Mouse (Mus musculus) myocyte (in vitro differentiated cells): Measurements from ENCODE around the gene Pcnx3. TPM values are rescaled to one million over a fixed set of nuclear protein-coding genes. Genes with fewer than 3 reads are reported as not detected.
A peak's percentile ranks its signal among the peaks of the same experiment; 100 is the strongest.

Source experiments
- H3K27me3 ChIP-seq: one replicate; pipeline ENCODE4 v1.6.1; 2011; ENCODE audit not compliant: control insufficient read depth, insufficient read depth, insufficient read length
- H3K36me3 ChIP-seq: one replicate; pipeline ENCODE4 v1.6.1; 2011; ENCODE audit not compliant: control insufficient read depth, insufficient read depth
- H3K4me2 ChIP-seq: one replicate; pipeline ENCODE4 v1.6.1; 2011; ENCODE audit warnings: low read depth, control low read depth
- H3K4me3 ChIP-seq: one replicate; pipeline ENCODE4 v1.5.1; 2011; ENCODE audit warnings: mild to moderate bottlenecking, control low read depth, moderate library complexity
- H3K79me2 ChIP-seq: one replicate; pipeline ENCODE4 v1.6.1; 2011; ENCODE audit not compliant: control insufficient read depth, insufficient read depth
- H3ac ChIP-seq: one replicate; pipeline ENCODE4 v1.6.1; 2011; ENCODE audit not compliant: control insufficient read depth, insufficient read length
- CEBPB ChIP-seq: IDR thresholded peaks from 2 replicates; pipeline ENCODE4 v1.6.1; 2011; ENCODE audit warnings: mild to moderate bottlenecking, moderate library complexity; ENCODE audit not compliant: poor library complexity, insufficient read depth, severe bottlenecking
- E2F4 ChIP-seq: IDR thresholded peaks from one replicate; pipeline ENCODE4 v1.6.1; 2011; ENCODE audit warnings: mild to moderate bottlenecking, control low read depth, moderate library complexity; ENCODE audit not compliant: insufficient read depth
- MAX ChIP-seq: IDR thresholded peaks from one replicate; pipeline ENCODE4 v1.6.1; 2011; ENCODE audit warnings: low read depth, mild to moderate bottlenecking, control low read depth
- MYOD1 ChIP-seq, 3 experiments: IDR thresholded peaks; one replicate each; pipeline ENCODE4 v1.6.1; 2011; ENCODE audit warnings: control low read depth in 2 of 3, low read depth in 2 of 3, mild to moderate bottlenecking in 2 of 3, moderate library complexity in 1 of 3; ENCODE audit not compliant: insufficient read length in 2 of 3, control insufficient read depth in 1 of 3
- MYOG ChIP-seq, 3 experiments: IDR thresholded peaks; one replicate each; pipeline ENCODE4 v1.6.1; 2011; ENCODE audit warnings: control low read depth in 2 of 3, low read depth in 2 of 3, mild to moderate bottlenecking in 2 of 3; ENCODE audit not compliant: insufficient read length in 2 of 3, control insufficient read depth in 1 of 3, insufficient read depth in 1 of 3
- POLR2A ChIP-seq: IDR thresholded peaks from one replicate; pipeline ENCODE4 v1.6.1; 2011; ENCODE audit warnings: low read depth, mild to moderate bottlenecking, control low read depth, moderate library complexity; ENCODE audit not compliant: insufficient read length
- POLR2AphosphoS2 ChIP-seq: IDR thresholded peaks from one replicate; pipeline ENCODE4 v1.6.1; 2011; ENCODE audit warnings: low read depth, control low read depth; ENCODE audit not compliant: insufficient read length
- REST ChIP-seq: IDR thresholded peaks from one replicate; pipeline ENCODE4 v1.6.1; 2011; ENCODE audit warnings: mild to moderate bottlenecking, control low read depth, moderate library complexity; ENCODE audit not compliant: insufficient read depth, insufficient read length
- SRF ChIP-seq: IDR thresholded peaks from one replicate; pipeline ENCODE4 v1.6.1; 2011; ENCODE audit warnings: low read depth; ENCODE audit not compliant: control insufficient read depth, insufficient read length
- TCF12 ChIP-seq: IDR thresholded peaks from one replicate; pipeline ENCODE4 v1.6.1; 2011; ENCODE audit warnings: mild to moderate bottlenecking, control low read depth; ENCODE audit not compliant: poor library complexity, insufficient read depth, severe bottlenecking
- TCF3 ChIP-seq: IDR thresholded peaks from one replicate; pipeline ENCODE4 v1.6.1; 2011; ENCODE audit warnings: low read depth, control low read depth; ENCODE audit not compliant: insufficient read length
- USF1 ChIP-seq: IDR thresholded peaks from one replicate; pipeline ENCODE4 v1.6.1; 2011; ENCODE audit warnings: low read depth, mild to moderate bottlenecking, control low read depth, moderate library complexity
- polyA plus RNA-seq: library from polyadenylated mRNA; unstranded; fragments of >200 nt; fragmentation: generic; extraction: Trizol; gene quantifications from one replicate; pipeline ENCODE4 v1.2.1, GENCODE M21; 2012; ENCODE audit warnings: missing spikeins

The Pcnx3 gene
- polyA plus RNA-seq = 34.9 TPM

DNA sequence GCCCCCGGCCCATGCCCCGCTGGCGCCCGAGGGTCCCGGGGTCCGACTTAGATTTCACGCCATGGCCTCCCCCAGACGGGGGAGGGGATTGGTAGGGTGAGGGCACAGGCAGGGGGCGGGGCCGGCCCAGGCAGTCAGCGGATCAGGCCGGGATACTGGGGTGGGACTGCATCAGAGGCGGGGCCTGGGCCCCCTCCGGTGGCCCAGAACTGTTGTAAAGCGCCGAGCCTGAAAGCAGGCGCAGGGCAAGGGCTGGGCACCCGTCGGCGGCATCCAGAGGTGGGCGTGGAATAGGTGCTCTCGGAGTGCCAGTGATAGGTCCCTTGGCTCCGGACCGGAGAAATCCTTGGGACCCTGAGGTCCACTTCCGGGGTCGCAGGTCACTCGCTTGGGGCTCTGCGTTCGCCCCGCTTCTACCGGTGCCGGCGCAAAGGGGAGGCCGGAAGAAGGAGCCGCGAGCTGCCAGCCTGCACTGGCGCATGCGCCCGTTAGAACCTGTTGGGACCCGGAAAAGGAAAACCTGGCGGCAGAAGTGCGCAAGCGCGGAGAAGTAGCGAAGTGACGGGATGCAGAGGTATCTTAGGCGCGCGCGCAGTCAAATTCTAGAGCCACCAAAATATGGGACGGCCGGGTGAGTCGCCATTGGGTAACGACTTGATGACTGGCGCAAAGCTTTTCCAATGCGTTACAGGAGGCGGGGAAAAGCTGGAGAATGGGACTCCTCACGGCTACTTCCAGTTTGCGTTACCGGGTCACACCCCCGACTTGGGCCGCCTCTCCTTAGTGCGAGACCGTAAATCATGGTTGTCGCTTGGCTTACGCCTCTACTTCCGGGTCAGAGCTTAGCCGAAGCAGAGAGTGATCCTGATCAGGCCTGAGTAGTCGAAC lies at the start of gene Pcnx3, which contains the start of gene Map3k11:
Gene Pcnx3, minus strand, starts transcription at position 709 of the 888 bp plus-strand sequence.
Gene Map3k11, plus strand, starts transcription at position 543 of the 888 bp plus-strand sequence.
- Histone ChIP-seq H3K79me2 (peaks cover 43% of the 10 kb centered on the region), H3K36me3 (no peaks in the 10 kb centered on the region), H3ac (peak within 1 kb of the TSS; percentile 73), H3K27me3 (no peaks in the 10 kb centered on the region), H3K4me3 (peak within 1 kb of the TSS; percentile 94), H3K4me2 (peak within 1 kb of the TSS; percentile 96)
- TF ChIP-seq POLR2AphosphoS2 = peak; percentile 66
- TF ChIP-seq MYOD1 (IDR thresholded peaks at IDR 0.05; ENCODE audit: control insufficient read depth in 1 of 3, insufficient read length in 2 of 3, low read depth in 2 of 3) = no peak
- peak; percentile 54 for TF ChIP-seq E2F4
- peak; percentile 35 for TF ChIP-seq MAX
- no peak for TF ChIP-seq TCF12
- TF ChIP-seq SRF = peak; percentile 74
- peak; percentile 65 for TF ChIP-seq POLR2A
- TF ChIP-seq CEBPB = no peak
- TF ChIP-seq REST = no peak

DNA sequence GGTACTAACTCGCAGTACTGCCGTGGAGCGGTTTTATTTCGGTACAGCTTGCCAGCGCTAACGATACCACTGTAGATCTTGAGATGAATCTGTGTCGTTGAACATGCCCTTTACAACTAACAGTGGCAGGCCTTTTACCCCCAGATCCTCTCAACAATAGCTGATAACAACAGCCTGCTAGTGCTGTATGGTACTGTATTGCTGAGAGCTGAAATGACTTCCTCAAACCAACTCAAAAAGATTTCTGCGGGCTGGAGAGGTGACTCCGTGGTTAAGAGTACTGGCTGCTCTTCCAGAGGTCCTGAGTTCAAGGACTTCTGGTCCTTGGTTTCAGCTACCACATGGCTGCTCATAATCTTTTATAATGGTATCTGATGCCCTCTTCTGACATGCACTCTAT lies 45.6 kb upstream of the Pcnx3 start:
- Histone ChIP-seq H3K27me3 (peaks cover 9% of the 10 kb centered on the region), H3K79me2 (peaks cover 10% of the 10 kb centered on the region), H3K36me3 (no peaks in the 10 kb centered on the region), H3K4me3 (no peak overlapping the region), H3ac (no peak overlapping the region), H3K4me2 (no peak overlapping the region)
- TF ChIP-seq MYOG (IDR thresholded peaks at IDR 0.05; ENCODE audit: control insufficient read depth in 1 of 3, insufficient read depth in 1 of 3, insufficient read length in 2 of 3, low read depth in 2 of 3) (no peak), E2F4 (no peak), POLR2A (no peak), REST (no peak), MAX (no peak), POLR2AphosphoS2 (no peak), TCF12 (no peak), TCF3 (no peak), SRF (no peak), MYOD1 (IDR thresholded peaks at IDR 0.05; ENCODE audit: control insufficient read depth in 1 of 3, insufficient read length in 2 of 3, low read depth in 2 of 3) (no peak), USF1 (no peak), CEBPB (no peak)

DNA sequence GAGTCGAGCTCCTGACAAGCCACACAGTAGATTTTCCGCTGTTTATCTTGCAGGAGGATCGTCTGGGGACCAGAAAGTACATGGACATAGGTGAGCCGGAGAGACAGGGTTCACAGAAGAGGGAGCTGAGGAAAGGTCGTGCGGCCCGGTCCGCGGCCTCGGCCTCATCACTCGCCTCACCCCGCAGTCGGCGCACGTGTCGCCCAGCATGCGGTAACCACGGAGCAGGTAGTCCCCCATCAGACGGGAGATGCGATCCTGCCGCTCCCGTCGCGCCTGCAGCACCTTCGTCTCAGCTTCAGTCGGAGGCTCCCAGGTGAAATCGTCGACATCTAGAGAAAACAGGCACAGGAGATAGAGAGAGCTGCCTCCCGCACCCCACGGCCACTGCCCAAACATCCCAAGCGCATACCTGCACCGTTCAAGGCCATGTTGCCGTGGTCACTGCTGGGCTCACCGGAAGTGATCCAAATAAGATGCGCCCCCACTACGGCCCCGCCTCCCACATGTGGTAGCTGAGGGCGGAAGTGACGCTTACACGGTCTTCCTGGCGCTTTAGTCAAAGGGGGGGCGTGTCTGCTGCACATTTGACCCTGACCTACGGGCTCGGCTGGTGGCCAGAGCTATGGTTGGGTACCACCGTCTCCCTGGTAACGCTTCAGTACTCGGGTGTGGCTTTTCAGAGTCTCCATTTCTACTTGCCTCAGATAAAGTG lies 42.7 kb upstream of the Pcnx3 start:
- Histone ChIP-seq H3K79me2 (peaks cover 38% of the 10 kb centered on the region), H3K4me2 (peak overlapping the region; percentile 92), H3ac (peak overlapping the region; percentile 27), H3K4me3 (peak overlapping the region; percentile 61), H3K36me3 (no peaks in the 10 kb centered on the region), H3K27me3 (peaks cover under 1% of the 10 kb centered on the region)
- TF ChIP-seq E2F4 (peak; percentile 87), MAX (peak; percentile 17), MYOG (IDR thresholded peaks at IDR 0.05; ENCODE audit: control insufficient read depth in 1 of 3, insufficient read depth in 1 of 3, insufficient read length in 2 of 3, low read depth in 2 of 3) (peak in 1 of 3 experiments; percentile 26), SRF (peak; percentile 87), USF1 (peak; percentile 87), POLR2A (peak; percentile 90), TCF3 (no peak), MYOD1 (IDR thresholded peaks at IDR 0.05; ENCODE audit: control insufficient read depth in 1 of 3, insufficient read length in 2 of 3, low read depth in 2 of 3) (peak in 1 of 3 experiments; percentile 12), POLR2AphosphoS2 (peak; percentile 86), CEBPB (no peak)

DNA sequence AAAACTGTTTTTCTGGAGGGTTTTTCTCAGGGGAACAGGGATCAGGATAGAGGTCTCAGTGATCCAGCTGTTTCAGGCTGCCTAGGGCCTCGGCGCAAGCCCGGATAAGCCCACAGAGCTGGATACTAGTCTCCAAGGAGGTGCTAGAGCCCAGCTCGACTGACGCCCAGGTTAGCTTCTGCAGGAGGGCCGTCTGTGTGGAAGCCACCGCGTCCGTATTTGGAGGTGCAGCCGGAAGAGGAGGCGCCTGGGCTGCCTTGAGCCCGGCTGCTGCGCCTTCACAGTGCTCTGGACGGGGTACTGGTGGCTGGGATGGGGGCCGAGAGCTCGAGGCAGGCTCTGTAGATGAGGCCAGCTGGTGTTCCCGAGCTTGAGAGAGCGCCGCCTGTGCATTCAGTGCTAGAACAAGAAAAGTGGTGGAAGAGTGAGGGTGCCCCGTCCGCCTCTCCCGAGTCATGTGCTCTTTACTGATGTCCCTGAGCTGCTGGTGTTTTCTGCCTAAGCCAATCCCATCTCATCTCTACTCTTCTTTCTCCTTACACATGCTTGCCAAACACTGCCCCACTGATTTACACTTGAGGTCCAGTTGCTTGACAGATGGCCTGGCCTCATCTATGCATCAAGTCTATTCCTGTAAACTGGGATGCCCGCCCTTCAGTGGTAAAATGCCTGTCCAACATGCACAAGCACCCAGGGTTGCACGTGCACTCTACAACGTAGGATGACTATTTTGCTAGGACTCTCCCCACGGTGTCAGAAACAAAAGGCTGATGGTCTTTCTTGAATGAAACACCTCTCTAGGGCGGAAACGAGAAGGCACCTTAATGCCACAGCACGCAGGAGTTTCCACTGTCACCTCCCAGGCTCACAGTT lies 41.8 kb upstream of the Pcnx3 start:
- Histone ChIP-seq H3K27me3 (no peaks in the 10 kb centered on the region), H3K36me3 (no peaks in the 10 kb centered on the region), H3K4me2 (peak overlapping the region; percentile 92), H3K79me2 (peaks cover 46% of the 10 kb centered on the region), H3K4me3 (peak overlapping the region; percentile 61), H3ac (peak overlapping the region; percentile 27)
- TF ChIP-seq E2F4 = no peak
